Mouse (Mus musculus) olfactory bulb, adult 2 months (tissue): Measurements from ENCODE around the gene Rap1a.

ENCODE experiments used
- CTCF ChIP-seq: fragments of 200-500 bp; IDR thresholded peaks from 2 replicates; pipeline ENCODE4 v1.5.1; 2012; ENCODE audit warnings: low read depth, mild to moderate bottlenecking, low read length, moderate library complexity; ENCODE audit not compliant: insufficient read depth
- POLR2A ChIP-seq: fragments of 200-500 bp; IDR thresholded peaks from 2 replicates; pipeline ENCODE4 v1.6.1; 2012; ENCODE audit warnings: mild to moderate bottlenecking, low read depth, low read length, moderate library complexity; ENCODE audit not compliant: insufficient read depth

DNA sequence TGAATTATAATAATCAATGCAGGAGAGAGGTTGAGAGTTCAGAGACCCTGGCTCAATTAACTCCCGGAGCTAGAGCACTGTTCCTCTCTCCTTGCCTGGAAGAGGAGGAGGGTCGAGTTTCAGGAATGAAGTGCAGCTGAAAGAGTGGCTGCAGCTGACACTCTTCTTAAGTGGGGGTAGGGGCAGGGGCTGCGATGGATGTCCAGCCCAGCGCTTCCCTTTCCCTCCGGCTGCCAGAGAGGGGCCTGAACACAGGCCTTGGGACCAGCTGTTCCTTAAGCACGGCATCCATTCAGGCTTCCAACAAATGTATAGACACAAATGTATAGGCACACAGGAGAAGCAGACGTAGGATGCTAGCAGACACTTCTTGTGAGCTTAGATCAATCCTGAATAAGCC is 93.5 kb downstream of the Rap1a start:
- TF ChIP-seq POLR2A, result no peak
- no peak for TF ChIP-seq CTCF
